Mouse (Mus musculus) spleen, adult 2 months (tissue): ENCODE results near the gene Taar7f.
"Not testable (repeated sequence)": the region's sequence is repeated elsewhere in the genome, so short reads cannot be mapped to it uniquely, and the experiment has no call there.

ENCODE experiments used
- CTCF ChIP-seq: fragments of 200-500 bp; IDR thresholded peaks from 2 replicates; pipeline ENCODE4 v1.5.1; 2011; ENCODE audit warnings: mild to moderate bottlenecking, inconsistent platforms; ENCODE audit not compliant: insufficient read depth, insufficient read length, insufficient replicate concordance; ENCODE audit errors: extremely low read depth
- POLR2A ChIP-seq: fragments of 200-500 bp; IDR thresholded peaks from 2 replicates; pipeline ENCODE4 v1.6.1; 2011; ENCODE audit warnings: low read depth, low read length, inconsistent platforms

GRCm38 (mm10) chr10:24076200-24076599 lies 26.9 kb downstream of the Taar7f start, which contains the start of gene Taar8a:
- not testable (repeated sequence) for TF ChIP-seq CTCF, POLR2A
